Mouse (Mus musculus) v-Abl transformed pro-B cells (cell line): ENCODE measurements at regions not wholly inside any gene's neighbourhood (a gene's known extent, or its start where the extent isn't known, plus 50 kb on each side); places are given as distances from the start of the nearest gene placed in this dataset.

Source experiments
- in situ Hi-C, 2 experiments: fragments of 400-800 bp; cut with MboI; formaldehyde crosslinking; loops; one replicate each; pipeline ENCODE4 v1.15.1; 2025; ENCODE audit not compliant: unreplicated experiment in 2 of 2

DNA sequence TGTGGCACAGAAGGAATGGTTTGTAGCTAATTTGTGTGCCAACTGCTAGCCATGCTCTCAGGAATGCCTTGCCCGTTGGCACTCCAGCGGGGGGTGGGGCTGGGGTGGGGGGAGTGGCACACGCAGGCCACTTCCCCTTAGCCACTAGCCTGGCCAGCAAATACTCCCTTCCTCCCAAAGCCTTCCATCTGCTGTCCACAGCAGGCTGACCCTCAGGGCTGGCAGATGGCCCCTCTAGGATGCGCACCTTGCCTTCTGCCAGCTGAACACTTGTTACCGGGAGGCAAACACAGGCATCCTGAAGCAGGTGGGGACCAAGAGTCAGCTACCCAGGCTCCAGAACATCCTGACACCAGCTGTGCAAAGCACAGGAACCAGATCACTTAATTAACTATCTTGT, 372.1 kb upstream of the Smim15 start:
- in situ Hi-C loops = no loop called here

GRCm38 (mm10) chr13:107668509-107668908, 375.7 kb upstream of the Smim15 start:
- in situ Hi-C loops = no loop called here

GRCm38 (mm10) chr13:107665775-107666174, 378.5 kb upstream of the Smim15 start:
- in situ Hi-C loops = no loop called here

- in situ Hi-C loops = no loop called here
Observed at GRCm38 (mm10) chr13:107664197-107664596, 380.0 kb upstream of the Smim15 start.

- in situ Hi-C loops = no loop called here
Observed at GRCm38 (mm10) chr13:107663745-107664144, 380.5 kb upstream of the Smim15 start.

GRCm38 (mm10) chr13:107661414-107661813, 382.8 kb upstream of the Smim15 start:
- in situ Hi-C loops = no loop called here

DNA sequence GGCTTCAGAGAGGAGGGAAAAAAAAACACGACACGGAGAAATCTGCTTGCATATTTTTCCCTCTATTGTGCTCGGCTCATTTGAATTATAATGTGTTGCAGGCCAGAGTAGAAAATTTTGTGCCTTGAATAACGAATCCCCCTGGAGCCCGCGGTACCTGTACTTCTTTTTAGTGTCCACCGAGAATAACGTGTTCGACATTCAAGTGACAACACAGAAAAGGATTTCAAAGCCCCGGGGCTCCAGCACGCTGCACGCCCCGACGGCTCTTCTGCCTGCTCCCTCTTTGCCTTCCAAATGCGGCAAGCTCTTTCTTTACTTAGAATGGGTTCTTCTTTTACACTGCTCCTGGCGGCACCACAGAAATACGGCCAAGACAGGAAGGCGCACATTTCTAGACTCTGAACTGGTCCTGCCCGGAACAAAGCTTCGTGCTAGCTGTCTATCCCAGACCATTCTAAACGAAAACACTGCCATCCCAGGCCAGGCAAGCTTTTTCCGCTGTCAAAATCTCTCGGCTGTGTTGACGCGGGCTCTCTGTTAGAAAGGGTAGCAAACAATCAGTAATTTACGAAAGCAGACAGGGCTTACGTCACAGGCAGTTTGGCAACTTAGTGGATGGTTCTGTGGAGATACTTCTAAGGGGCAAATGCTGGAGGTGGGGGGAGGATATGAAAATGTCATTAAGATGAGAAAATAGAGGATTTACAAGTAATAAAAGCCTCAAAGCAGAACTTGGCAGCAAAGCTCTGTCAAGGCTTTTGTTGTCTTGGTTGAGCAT, 398.2 kb upstream of the Smim15 start:
- in situ Hi-C loops = no loop called here

- in situ Hi-C loops = no loop called here
Observed at GRCm38 (mm10) chr13:107645121-107645864, 399.0 kb upstream of the Smim15 start.

GRCm38 (mm10) chr13:107644705-107645104, 399.5 kb upstream of the Smim15 start:
- in situ Hi-C loops = no loop called here

- in situ Hi-C loops = no loop called here
Observed at GRCm38 (mm10) chr13:107641926-107642657, 402.2 kb upstream of the Smim15 start.

DNA sequence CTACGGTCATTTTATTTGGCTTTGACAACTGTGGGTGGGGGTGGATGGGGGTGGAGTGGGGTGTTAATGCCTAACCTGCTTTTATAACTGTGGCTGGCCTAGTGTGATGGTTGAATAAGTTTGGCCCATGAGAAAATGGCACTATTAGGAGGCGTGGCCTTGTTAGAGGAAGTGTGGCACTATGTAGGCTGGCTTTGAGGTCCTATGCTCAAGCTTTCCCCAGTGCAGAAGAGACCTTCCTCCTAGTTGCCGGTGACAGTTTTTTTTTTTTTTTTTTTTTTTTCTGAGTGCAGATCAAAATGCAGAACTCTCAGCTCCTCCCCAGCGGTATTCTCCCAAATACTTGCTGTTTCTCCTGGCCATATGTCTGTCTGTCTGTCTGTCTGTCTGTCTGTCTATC, 404.6 kb upstream of the Smim15 start:
- in situ Hi-C loops = no loop called here

GRCm38 (mm10) chr13:107637269-107637668, 407.0 kb upstream of the Smim15 start:
- in situ Hi-C loops = no loop called here

DNA sequence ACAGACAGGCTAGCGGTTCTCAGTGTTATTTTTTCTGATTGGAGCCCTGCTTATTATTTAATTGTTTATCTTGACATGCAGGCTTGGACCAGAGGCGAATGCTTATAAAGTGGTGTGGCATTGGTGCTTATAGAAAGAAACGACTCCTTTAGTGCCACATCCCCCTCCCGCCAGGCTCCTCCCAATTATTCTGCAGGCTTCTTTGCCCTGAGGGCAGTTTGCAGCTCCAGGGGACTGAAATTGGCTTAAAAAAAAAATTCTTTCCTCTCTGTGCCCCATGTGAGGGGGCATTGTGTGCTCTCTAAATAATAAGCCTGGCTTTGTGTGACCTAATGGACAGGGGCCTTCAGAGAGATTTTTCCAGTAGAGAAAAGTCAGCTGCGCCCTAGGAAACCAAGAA, 409.1 kb upstream of the Smim15 start:
- in situ Hi-C loops = no loop called here

DNA sequence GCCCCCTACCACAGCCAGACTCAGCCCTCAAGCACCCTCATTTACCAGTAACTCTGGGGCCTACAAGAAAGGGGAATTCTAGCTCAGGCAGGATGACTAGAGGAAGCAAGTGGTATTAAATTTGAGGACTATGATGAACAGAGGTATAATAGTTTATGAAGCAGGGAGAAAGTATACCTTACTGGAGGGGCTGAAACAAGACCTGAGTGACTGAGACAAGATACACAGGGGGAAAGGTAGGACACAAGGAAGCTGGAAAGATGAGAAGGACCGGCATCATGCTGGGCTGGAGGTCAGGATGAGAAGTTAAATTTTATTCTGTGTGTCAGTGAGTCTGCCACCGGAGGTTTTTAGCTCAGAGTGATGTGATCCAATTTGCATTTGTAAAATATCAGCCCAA, 417.2 kb upstream of the Smim15 start:
- in situ Hi-C loops = no loop called here

- in situ Hi-C loops = no loop called here
Observed at GRCm38 (mm10) chr13:107626670-107627069, 417.6 kb upstream of the Smim15 start.

DNA sequence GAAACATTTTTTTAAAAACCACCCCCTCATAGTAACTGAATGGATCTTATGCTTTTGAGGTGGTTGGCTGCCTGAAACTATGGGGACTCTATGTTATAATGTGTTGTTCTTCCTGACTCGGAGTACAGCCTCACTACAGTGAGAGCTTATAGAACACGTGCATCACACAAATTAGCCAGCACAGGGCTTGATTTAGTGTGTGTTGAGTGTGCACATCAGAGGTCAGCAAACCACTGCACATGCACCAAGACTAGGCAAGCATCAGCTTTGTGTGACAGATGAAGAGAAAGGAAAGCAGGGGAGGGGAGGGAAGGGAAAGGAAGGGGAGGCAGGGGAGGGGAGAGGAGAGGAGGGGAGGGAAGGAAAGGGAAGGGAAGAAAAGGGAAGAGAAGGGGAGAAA, 422.9 kb upstream of the Smim15 start:
- in situ Hi-C loops = no loop called here

DNA sequence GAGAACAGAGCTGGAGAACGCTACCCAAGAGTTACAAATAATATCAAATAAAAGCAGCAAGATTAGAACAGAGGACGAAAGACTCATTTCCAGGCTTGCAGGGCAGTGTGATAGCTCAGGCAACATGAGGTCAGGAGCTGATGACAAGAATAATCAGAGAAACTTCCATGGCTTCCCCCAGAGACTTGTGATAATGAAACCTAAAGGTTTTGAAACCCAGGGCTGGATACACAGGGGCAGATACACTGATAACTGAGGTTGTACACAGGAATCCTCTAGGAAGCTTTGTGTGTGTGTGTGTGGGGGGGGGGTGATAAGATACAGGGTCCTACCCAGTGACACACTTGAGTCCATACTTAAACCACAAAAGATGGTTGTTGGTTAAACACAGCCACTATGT, 423.4 kb upstream of the Smim15 start:
- in situ Hi-C loops = no loop called here

- in situ Hi-C loops = no loop called here
Observed at GRCm38 (mm10) chr13:107620210-107620609, 424.0 kb upstream of the Smim15 start.

DNA sequence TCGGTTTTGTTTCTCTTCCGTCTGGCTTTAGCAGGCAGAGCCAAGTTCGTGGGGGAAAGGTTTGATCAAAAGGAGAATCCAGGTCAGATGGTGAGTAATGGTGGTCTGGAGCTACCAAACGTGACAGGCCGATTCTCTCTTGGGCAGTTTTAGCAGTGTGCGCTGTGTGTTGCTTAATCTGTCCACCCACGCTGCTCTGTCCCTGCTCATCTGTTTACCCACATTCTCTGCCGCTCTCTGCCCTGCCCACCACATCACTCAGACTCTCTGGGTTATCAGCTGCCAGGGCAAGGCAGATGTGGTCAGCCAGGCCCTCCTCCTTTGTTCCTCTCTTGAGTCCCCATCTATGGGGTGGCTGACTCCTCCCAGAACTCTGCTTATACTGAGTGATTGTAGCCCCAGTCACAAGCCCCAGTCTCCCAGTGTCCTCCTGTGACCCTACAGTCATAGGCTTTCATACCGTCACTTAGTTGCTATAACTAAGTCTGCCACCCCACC, 424.8 kb upstream of the Smim15 start:
- in situ Hi-C loops = no loop called here

GRCm38 (mm10) chr13:107618796-107619429, 425.3 kb upstream of the Smim15 start:
- in situ Hi-C loops = no loop called here

DNA sequence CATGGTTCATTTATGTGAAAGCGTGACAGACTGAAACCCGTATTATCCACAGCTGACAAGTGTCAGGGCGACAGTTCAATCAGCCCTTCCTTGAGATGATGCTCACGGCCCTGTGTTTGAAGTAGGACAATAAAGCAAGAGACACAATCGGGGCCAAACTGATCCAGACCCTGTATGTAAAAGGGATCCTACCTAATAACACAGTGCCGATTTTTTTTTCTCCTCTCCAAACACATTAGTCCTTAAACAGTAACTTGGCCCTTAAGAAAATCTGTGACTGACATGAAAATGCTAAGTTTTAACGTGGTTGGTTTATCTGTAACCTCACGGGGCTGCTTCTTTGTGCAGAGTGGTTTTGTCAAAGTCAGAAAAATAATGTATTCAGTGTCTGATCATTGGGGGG, 425.9 kb upstream of the Smim15 start:
- in situ Hi-C loops = no loop called here
